Mouse (Mus musculus) hindbrain, embryonic 10.5 days (tissue): ENCODE measurements around the gene Robo2. TPM values are rescaled to one million over a fixed set of nuclear protein-coding genes. Genes with fewer than 3 reads are reported as not detected.

ENCODE experiments used
- DNase-seq: peaks from one replicate; pipeline ENCODE4 v3.0.0-alpha.2; 2017; ENCODE audit warnings: low spot score
- H3K27ac ChIP-seq: fragments of 300-500 bp; sonication (generic); 2 replicates; pipeline ENCODE4 v1.5.1; 2016; ENCODE audit warnings: mild to moderate bottlenecking, moderate library complexity
- H3K27me3 ChIP-seq: fragments of 300-500 bp; sonication (generic); 2 replicates; pipeline ENCODE4 v1.6.1; 2016; ENCODE audit warnings: mild to moderate bottlenecking; ENCODE audit not compliant: poor library complexity, insufficient read depth, severe bottlenecking
- H3K36me3 ChIP-seq: fragments of 300-500 bp; sonication (generic); 2 replicates; pipeline ENCODE4 v1.6.1; 2016; ENCODE audit warnings: mild to moderate bottlenecking, moderate library complexity
- H3K4me1 ChIP-seq: fragments of 300-500 bp; sonication (generic); replicated peaks from 2 replicates; pipeline ENCODE4 v1.6.1; 2016; ENCODE audit warnings: mild to moderate bottlenecking
- H3K4me3 ChIP-seq: fragments of 300-500 bp; sonication (generic); 2 replicates; pipeline ENCODE4 v1.5.1; 2016; ENCODE audit warnings: mild to moderate bottlenecking, moderate library complexity
- H3K9me3 ChIP-seq: fragments of 300-500 bp; sonication (generic); 2 replicates; pipeline ENCODE4 v1.6.1; 2016; ENCODE audit warnings: mild to moderate bottlenecking, moderate library complexity
- WGBS: fragments of 180-500 bp; shearing (Covaris S2); methylation state at CpG from one replicate; pipeline ENCODE4 v1.1.7; 2016; 5-methylcytosine and 5-hydroxymethylcytosine counted together
- polyA plus RNA-seq: library from polyadenylated mRNA; unstranded; fragments of >200 nt; fragmentation: Nextera tagmentation; extraction: Ambion mirVana; gene quantifications from 2 replicates; pipeline ENCODE4 v1.2.1, GENCODE M21; 2016

The Robo2 gene
- polyA plus RNA-seq, 1 experiment from 2014 or later: 21.9 TPM

DNA sequence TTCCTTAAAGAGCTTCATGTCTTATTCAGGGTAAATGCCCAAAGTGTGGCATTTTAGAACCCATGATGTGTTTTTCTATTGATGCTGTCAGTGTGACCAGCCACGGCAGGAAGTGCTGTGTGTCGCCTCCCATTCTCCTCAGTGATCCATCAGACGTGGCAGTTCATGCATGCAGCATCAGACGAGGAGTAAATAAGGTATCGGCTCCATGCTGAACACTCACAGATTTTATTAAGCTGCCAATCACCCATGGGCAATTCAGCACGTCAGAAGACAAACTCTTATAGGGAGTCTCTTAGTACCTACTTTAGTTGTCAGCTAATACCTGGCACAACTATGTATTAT, 104.1 kb downstream of the Robo2 start:
- Histone ChIP-seq H3K27ac (no peak overlapping the region), H3K27me3 (no peaks in the 10 kb centered on the region), H3K36me3 (no peaks in the 10 kb centered on the region), H3K4me1 (peaks cover 8% of the 10 kb centered on the region), H3K4me3 (no peak overlapping the region), H3K9me3 (no peaks in the 10 kb centered on the region)
- DNase-seq: no peak
- 34% methylated on average over 6 of the region's 6 CpGs for WGBS

DNA sequence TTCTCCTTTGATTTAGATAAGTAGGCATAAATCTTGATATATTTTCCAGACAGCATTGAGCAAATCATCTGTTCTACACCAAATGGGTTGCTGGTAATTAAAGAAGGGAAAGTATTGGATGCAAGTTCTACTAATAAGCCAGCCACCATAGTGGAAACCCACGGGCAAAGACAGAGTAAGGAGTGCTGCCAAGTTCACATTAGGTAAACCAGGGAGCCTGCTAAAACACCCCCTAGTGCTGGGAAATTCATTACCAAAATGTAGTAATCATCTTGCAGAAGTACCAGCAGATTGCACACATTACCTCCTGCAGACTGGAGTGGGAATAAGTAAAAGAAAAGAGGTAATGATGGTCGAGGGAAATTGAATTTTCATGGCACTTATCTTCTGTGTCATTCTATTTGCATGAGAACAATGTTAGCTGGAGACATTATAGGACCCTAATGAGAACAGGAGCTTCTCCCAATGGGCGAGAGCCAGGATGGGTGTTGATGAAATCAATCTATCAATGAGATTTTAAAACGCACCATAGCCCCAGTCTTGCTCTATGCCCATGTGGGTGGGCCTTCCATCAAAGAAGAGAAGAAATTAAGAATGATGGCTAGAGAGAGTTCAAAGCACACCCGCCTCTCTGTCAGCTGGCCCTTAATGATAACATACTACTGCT, 104.6 kb downstream of the Robo2 start:
- no peak overlapping the region for H3K27ac ChIP-seq
- H3K9me3 ChIP-seq: no peaks in the 10 kb centered on the region
- 55% methylated on average over 5 of the region's 5 CpGs for WGBS
- no peak for DNase-seq
- H3K4me3 ChIP-seq: no peak overlapping the region
- H3K4me1 ChIP-seq: peaks cover 8% of the 10 kb centered on the region
- H3K36me3 ChIP-seq: no peaks in the 10 kb centered on the region
- no peaks in the 10 kb centered on the region for H3K27me3 ChIP-seq

DNA sequence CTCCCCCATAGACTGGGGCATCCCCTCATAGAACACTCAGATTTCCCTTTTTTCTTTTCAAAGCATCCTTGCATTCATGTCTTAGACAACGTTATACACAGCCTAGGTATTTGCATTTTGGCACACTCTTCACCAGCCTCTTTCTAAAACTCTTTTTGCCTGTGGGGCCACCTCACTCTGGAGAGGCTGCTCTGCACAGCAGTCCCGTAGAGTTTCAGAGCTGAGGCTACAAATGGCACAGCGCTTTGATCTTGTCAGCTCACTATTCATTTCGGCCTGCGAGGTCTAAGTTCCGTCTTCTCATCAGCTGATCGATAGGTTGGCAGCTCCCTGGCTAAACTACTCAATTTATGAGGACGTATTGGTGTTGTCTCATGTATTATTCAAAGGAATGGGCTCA, 123.7 kb downstream of the Robo2 start:
- Histone ChIP-seq H3K27ac (no peak overlapping the region), H3K4me1 (peaks cover 8% of the 10 kb centered on the region; the same call in 1 of the 2 replicates), H3K9me3 (no peaks in the 10 kb centered on the region), H3K36me3 (no peaks in the 10 kb centered on the region), H3K27me3 (no peaks in the 10 kb centered on the region), H3K4me3 (no peak overlapping the region)
- DNase-seq: no peak
- WGBS: 80% methylated on average over 8 of the region's 8 CpGs

DNA sequence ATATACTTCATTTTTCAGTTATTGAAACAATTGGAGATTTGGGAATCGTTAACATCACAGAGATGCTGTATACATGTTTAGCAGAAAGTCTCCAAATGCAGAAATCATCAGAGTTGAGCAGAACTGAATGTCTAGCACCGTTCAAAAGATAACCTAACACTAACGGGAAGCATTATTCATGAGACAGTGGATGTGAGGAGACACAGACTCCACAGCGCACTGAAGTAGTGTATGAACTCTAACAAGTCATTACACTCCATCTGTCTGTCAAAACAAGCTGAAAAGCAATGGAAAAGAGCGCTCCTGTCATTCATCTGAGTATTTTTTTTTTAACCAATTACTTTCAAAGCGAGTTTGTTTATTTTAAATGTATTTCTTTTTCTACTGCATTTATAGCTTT, 129.1 kb downstream of the Robo2 start:
- DNase-seq: no peak
- H3K27me3 ChIP-seq: no peaks in the 10 kb centered on the region
- no peaks in the 10 kb centered on the region for H3K9me3 ChIP-seq
- peaks cover 5% of the 10 kb centered on the region; the same call in 1 of the 2 replicates for H3K4me1 ChIP-seq
- H3K36me3 ChIP-seq: no peaks in the 10 kb centered on the region
- H3K27ac ChIP-seq: no peak overlapping the region
- WGBS: 79% methylated on average over 6 of the region's 6 CpGs
- no peak overlapping the region for H3K4me3 ChIP-seq

DNA sequence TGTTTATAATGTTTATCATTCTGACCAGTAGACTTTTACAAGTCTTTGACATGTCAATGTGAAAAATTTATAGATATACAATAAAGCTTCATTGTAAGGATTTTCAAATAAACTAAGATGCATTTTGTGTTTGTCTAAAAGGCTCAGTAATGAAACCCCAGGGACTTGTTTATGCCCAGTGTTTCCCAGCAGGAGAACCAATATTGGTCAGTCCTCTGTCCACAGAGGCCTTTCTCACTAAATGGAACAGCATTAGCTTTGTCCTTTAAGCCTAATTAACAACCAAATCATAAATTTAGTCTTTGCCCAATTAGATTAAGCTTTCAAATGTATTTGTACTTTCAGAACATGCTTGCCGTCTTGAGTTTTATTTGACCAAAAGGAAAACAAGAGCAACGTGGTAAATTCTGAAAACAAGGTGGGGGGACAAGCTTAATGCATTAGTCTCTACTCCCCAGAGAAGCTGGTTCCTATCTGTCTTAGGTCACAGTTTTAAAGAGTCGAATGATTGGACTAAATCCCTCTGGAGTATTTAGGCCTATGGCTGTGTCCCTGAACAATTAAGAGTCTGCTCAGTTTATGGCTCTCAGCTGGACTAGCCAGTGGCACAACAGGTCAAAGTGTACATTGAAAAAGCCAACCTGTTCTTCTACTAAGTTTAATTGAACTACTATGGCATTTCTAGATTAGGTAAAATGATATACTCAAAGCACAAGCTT, 134.6 kb downstream of the Robo2 start:
- Histone ChIP-seq H3K27ac (no peak overlapping the region), H3K4me1 (no peaks in the 10 kb centered on the region), H3K36me3 (no peaks in the 10 kb centered on the region), H3K27me3 (no peaks in the 10 kb centered on the region), H3K4me3 (no peak overlapping the region), H3K9me3 (no peaks in the 10 kb centered on the region)
- no peak for DNase-seq
- 78% methylated on average over 3 of the region's 3 CpGs for WGBS

DNA sequence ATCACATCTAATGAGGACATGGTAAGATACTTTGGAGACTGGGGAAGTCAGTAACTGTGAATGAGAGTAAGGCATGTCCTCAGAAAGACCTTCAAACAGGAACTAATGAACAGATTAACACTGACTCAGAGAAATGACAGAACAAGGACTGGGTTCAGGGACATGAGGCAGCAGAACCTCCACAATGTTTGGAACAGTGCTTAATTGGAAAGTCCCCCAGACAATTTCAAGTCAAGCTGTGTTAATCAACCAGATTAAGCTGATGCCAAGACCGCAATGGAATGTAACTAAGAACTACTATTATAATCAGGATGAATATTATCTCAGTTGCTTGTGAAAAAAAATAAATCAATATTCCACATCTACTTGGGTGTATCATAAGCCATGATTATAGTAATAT, 137.0 kb downstream of the Robo2 start:
- no peak for DNase-seq
- Histone ChIP-seq H3K27me3 (no peaks in the 10 kb centered on the region), H3K36me3 (no peaks in the 10 kb centered on the region), H3K27ac (no peak overlapping the region), H3K4me1 (no peaks in the 10 kb centered on the region), H3K9me3 (no peaks in the 10 kb centered on the region), H3K4me3 (no peak overlapping the region)
- WGBS: 93% methylated on average over 1 of the region's 1 CpGs

DNA sequence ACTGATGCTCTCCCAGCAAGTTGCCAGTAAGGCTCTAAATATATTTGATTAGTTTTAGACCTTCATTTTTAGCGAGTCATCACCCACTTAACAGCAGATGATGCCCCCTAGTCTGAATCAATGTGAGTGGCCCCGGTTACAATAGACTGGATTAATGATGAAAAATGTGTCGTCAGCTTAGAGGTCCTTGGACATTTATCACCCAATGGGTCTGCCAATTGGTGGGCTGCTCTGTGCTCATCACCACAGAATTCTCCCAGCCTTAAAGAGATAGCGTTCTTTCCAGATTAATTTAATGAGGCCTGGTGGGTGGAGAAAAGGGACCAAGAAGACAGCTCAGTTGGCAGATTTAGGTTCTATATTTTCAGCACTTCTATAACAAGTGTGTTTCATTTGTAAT, 138.6 kb downstream of the Robo2 start:
- Histone ChIP-seq H3K9me3 (no peaks in the 10 kb centered on the region), H3K27ac (no peak overlapping the region), H3K4me3 (no peak overlapping the region), H3K4me1 (no peaks in the 10 kb centered on the region), H3K36me3 (no peaks in the 10 kb centered on the region), H3K27me3 (no peaks in the 10 kb centered on the region)
- WGBS: 72% methylated on average over 4 of the region's 4 CpGs
- DNase-seq: no peak

DNA sequence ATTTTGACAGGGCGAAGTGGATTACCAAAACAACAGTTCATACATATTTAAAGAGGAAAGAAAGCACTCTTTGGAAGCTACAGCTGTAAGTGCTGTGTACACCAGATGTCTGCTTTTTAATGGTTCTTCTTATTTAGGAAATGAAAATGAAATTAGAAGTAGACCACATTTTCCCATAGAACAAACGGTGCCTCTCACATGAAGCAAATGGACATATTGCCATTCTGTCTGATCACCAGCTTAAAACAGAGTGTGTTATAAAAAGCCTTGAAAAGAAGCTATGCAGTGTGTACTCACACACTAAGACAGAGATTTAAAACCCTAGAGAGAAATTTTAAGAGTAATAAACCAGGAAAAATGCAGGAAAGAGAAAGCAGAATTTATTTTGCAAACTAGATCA, 153.4 kb downstream of the Robo2 start:
- Histone ChIP-seq H3K27ac (no peak overlapping the region), H3K36me3 (no peaks in the 10 kb centered on the region), H3K27me3 (no peaks in the 10 kb centered on the region), H3K9me3 (no peaks in the 10 kb centered on the region), H3K4me1 (no peaks in the 10 kb centered on the region), H3K4me3 (no peak overlapping the region)
- no peak for DNase-seq
- WGBS: 88% methylated on average over 2 of the region's 2 CpGs

DNA sequence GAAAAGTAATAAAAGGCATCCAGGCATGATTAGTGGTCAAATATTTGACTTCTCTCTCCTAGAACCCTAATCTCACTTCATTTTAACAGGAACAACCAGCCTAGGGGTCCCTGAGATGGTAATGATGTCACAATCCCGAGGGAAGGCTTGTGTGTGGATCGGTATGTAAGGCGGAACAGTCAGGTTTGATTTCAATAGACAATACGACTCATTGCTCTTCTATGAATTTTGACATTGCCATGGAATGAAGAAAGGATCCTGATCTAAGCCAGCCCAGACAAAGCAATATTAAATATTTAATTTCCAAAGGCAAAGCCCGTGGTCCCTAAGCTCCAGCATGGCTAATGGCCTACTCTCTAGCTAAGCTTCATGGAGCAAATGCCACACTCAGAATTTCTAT, 167.2 kb downstream of the Robo2 start:
- Histone ChIP-seq H3K27ac (no peak overlapping the region), H3K4me1 (no peaks in the 10 kb centered on the region), H3K4me3 (no peak overlapping the region), H3K9me3 (no peaks in the 10 kb centered on the region), H3K27me3 (no peaks in the 10 kb centered on the region), H3K36me3 (no peaks in the 10 kb centered on the region)
- no peak for DNase-seq
- 90% methylated on average over 5 of the region's 5 CpGs for WGBS

DNA sequence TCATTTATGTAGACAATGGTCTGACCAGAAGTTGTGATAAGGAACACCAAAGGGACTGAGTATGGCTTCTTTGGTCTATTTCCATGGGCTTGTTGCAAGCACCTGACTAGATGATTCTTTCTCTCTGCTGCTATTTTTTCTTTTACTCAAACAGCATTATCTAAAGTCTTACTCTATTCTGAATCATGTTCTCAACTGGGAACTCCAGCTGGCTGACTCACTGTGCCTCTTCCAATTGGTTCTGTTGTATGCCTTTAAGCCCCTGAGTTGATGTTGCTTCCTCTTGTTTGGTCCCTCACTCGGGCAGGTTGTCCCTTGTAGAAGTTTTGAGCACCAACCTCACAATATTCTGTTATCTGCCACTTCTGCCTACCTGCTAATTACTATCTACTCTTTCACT, 170.1 kb downstream of the Robo2 start:
- Histone ChIP-seq H3K9me3 (no peaks in the 10 kb centered on the region), H3K27me3 (no peaks in the 10 kb centered on the region), H3K4me3 (no peak overlapping the region), H3K4me1 (no peaks in the 10 kb centered on the region), H3K36me3 (no peaks in the 10 kb centered on the region), H3K27ac (no peak overlapping the region)
- WGBS: 80% methylated on average over 1 of the region's 1 CpGs
- no peak for DNase-seq

DNA sequence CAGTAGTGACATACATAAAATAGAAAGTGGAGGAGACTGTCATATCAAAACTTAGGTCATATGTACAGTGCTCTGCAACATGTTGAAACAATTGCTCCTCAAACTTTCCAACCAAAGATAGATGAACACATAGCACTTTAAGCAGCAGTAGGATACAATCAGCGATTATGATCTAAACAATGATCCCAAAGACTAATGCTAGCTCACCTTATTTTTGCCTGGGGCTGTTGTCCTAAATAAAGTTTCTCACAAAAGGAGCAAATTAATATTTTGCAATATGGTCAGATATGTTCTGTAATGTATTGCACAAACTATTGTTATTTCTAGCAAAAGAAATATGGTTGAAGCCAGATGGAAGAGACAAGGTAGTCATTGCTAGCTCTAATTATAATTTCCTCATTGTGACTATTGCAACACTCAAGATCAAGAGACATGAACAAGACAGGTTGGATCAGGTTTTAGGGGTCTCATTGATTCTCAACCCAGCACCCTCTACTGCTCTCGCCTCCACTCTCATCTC, 174.2 kb downstream of the Robo2 start:
- Histone ChIP-seq H3K4me3 (no peak overlapping the region), H3K27ac (no peak overlapping the region), H3K9me3 (no peaks in the 10 kb centered on the region), H3K4me1 (0 out of 2 replicates have a peak, but pooled peaks cover 3% of the 10 kb centered on the region), H3K36me3 (no peaks in the 10 kb centered on the region), H3K27me3 (no peaks in the 10 kb centered on the region)
- DNase-seq: no peak
- WGBS: 95% methylated on average over 2 of the region's 2 CpGs

DNA sequence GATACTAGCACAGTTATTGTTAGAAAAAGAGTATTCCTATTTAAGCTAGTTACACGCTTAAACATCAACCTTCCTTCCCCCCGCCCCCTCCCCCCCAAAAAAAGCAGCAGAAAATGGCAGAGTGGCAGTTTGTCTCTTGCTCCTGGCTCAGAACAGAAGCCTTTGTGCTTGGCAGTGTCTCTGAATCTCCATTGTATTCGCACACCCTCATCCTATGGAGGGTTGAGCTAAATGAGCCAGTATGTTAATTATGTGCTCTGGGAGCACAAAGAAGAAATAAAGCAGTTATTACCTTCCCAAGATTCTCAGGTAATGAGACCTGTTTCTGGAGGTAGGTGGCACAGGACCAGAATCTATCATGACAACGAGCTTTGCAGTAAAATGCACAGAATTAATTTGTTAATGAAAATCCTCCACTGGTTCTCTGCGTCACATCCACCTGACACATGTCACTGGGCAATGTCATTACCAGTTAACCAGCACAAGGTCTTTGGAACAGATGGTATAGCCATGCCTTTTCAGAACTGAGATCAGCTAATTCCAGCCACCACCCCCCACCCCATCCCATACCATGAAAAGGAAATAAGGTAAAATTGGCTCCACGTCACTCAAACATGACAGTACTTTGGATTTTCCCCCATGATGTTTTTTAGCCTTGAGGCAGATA, 177.1 kb downstream of the Robo2 start:
- 71% methylated on average over 6 of the region's 6 CpGs for WGBS
- Histone ChIP-seq H3K4me3 (no peak overlapping the region), H3K9me3 (no peaks in the 10 kb centered on the region), H3K4me1 (0 out of 2 replicates have a peak, but pooled peaks cover 3% of the 10 kb centered on the region), H3K27me3 (no peaks in the 10 kb centered on the region), H3K36me3 (no peaks in the 10 kb centered on the region), H3K27ac (no peak overlapping the region)
- no peak for DNase-seq

DNA sequence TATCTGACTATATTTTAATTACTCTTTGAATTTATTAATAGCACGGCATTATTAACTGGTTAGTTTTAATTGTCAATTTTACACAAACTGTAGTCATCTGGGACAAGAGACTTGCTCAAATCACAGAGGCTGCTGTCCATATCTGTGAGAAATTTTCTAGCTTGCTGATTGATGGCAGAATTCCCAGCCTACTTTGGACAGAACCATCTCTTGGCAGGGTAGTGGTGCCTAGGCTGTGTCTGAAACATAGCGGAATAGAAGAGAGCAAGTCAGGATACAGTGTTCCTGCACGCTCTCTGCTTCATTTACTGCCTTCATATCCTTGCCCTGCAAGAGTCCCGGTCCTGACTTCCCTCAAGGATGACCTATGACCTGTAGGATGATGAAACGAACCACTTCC, 178.0 kb downstream of the Robo2 start:
- DNase-seq: no peak
- Histone ChIP-seq H3K4me1 (0 out of 2 replicates have a peak, but pooled peaks cover 3% of the 10 kb centered on the region), H3K27me3 (no peaks in the 10 kb centered on the region), H3K9me3 (no peaks in the 10 kb centered on the region), H3K36me3 (no peaks in the 10 kb centered on the region), H3K27ac (no peak overlapping the region), H3K4me3 (no peak overlapping the region)
- WGBS: 64% methylated on average over 5 of the region's 5 CpGs
